Mouse (Mus musculus): Measurements from ENCODE around the gene Ttc27. TPM values are rescaled to one million over a fixed set of nuclear protein-coding genes. Genes with fewer than 3 reads are reported as not detected.
A peak's percentile ranks its signal among the peaks of the same experiment; 100 is the strongest.

Ttc27 gene
- polyA plus RNA-seq, 1 experiment = 12.9 TPM

GRCm38 (mm10) chr17:74810892-74811625, 93.5 kb downstream of the Ttc27 start:
- TF ChIP-seq POLR2A (IDR thresholded peaks at IDR 0.05; ENCODE audit: insufficient read length, low read depth) (no peak), MYOD1 (IDR thresholded peaks at IDR 0.05; ENCODE audit: control insufficient read depth in 1 of 3, insufficient read length in 2 of 3, low read depth in 2 of 3) (no peak), USF1 (IDR thresholded peaks at IDR 0.05; ENCODE audit: low read depth) (no peak), REST (IDR thresholded peaks at IDR 0.05; ENCODE audit: insufficient read depth, insufficient read length) (no peak), E2F4 (IDR thresholded peaks at IDR 0.05; ENCODE audit: insufficient read depth) (no peak), SRF (IDR thresholded peaks at IDR 0.05; ENCODE audit: control insufficient read depth, insufficient read length, low read depth) (no peak), CEBPB (IDR thresholded peaks at IDR 0.05; ENCODE audit: insufficient read depth, poor library complexity, severe bottlenecking) (no peak), TCF12 (IDR thresholded peaks at IDR 0.05; ENCODE audit: insufficient read depth, poor library complexity, severe bottlenecking) (no peak), MYOG (IDR thresholded peaks at IDR 0.05; ENCODE audit: control insufficient read depth in 1 of 3, insufficient read depth in 1 of 3, insufficient read length in 2 of 3, low read depth in 2 of 3) (no peak), POLR2AphosphoS2 (IDR thresholded peaks at IDR 0.05; ENCODE audit: insufficient read length, low read depth) (no peak), TCF3 (IDR thresholded peaks at IDR 0.05; ENCODE audit: insufficient read length, low read depth) (no peak), MAX (IDR thresholded peaks at IDR 0.05; ENCODE audit: low read depth) (no peak)
- Histone ChIP-seq H3K36me3 (ENCODE audit: control insufficient read depth, insufficient read depth) (no peaks in the 10 kb centered on the region), H3K4me3 (no peak overlapping the region), H3ac (ENCODE audit: control insufficient read depth, insufficient read length) (no peak overlapping the region), H3K27me3 (ENCODE audit: control insufficient read depth, insufficient read depth, insufficient read length) (no peaks in the 10 kb centered on the region), H3K79me2 (ENCODE audit: control insufficient read depth, insufficient read depth) (no peaks in the 10 kb centered on the region), H3K4me2 (ENCODE audit: low read depth) (no peak overlapping the region)

GRCm38 (mm10) chr17:74819711-74820110, 102.2 kb downstream of the Ttc27 start:
- TF ChIP-seq USF1 (IDR thresholded peaks at IDR 0.05; ENCODE audit: low read depth) = peak; percentile 96
- no peak for TF ChIP-seq POLR2A (IDR thresholded peaks at IDR 0.05; ENCODE audit: insufficient read length, low read depth)
- H3K36me3 ChIP-seq (ENCODE audit: control insufficient read depth, insufficient read depth) = no peaks in the 10 kb centered on the region
- H3ac ChIP-seq (ENCODE audit: control insufficient read depth, insufficient read length) = no peak overlapping the region
- no peaks in the 10 kb centered on the region for H3K27me3 ChIP-seq (ENCODE audit: control insufficient read depth, insufficient read depth, insufficient read length)
- peak overlapping the region; percentile 44 for H3K4me2 ChIP-seq (ENCODE audit: low read depth)
- no peaks in the 10 kb centered on the region for H3K79me2 ChIP-seq (ENCODE audit: control insufficient read depth, insufficient read depth)
- H3K4me3 ChIP-seq = no peak overlapping the region

GRCm38 (mm10) chr17:74830851-74831250, 113.3 kb downstream of the Ttc27 start:
- no peaks in the 10 kb centered on the region for H3K36me3 ChIP-seq (ENCODE audit: control insufficient read depth, insufficient read depth)
- H3K27me3 ChIP-seq (ENCODE audit: control insufficient read depth, insufficient read depth, insufficient read length) = no peaks in the 10 kb centered on the region
- H3K4me3 ChIP-seq = no peak overlapping the region
- no peaks in the 10 kb centered on the region for H3K79me2 ChIP-seq (ENCODE audit: control insufficient read depth, insufficient read depth)
- H3ac ChIP-seq (ENCODE audit: control insufficient read depth, insufficient read length) = no peak overlapping the region
- no peak overlapping the region for H3K4me2 ChIP-seq (ENCODE audit: low read depth)
- TF ChIP-seq TCF12 (IDR thresholded peaks at IDR 0.05; ENCODE audit: insufficient read depth, poor library complexity, severe bottlenecking) = no peak
- TF ChIP-seq TCF3 (IDR thresholded peaks at IDR 0.05; ENCODE audit: insufficient read length, low read depth) = no peak

- TF ChIP-seq CEBPB (IDR thresholded peaks at IDR 0.05; ENCODE audit: insufficient read depth, poor library complexity, severe bottlenecking) (no peak), MAX (IDR thresholded peaks at IDR 0.05; ENCODE audit: low read depth) (no peak), TCF3 (IDR thresholded peaks at IDR 0.05; ENCODE audit: insufficient read length, low read depth) (no peak), MYOG (IDR thresholded peaks at IDR 0.05; ENCODE audit: control insufficient read depth in 1 of 3, insufficient read depth in 1 of 3, insufficient read length in 2 of 3, low read depth in 2 of 3) (no peak), SRF (IDR thresholded peaks at IDR 0.05; ENCODE audit: control insufficient read depth, insufficient read length, low read depth) (no peak), TCF12 (IDR thresholded peaks at IDR 0.05; ENCODE audit: insufficient read depth, poor library complexity, severe bottlenecking) (no peak), E2F4 (IDR thresholded peaks at IDR 0.05; ENCODE audit: insufficient read depth) (no peak), USF1 (IDR thresholded peaks at IDR 0.05; ENCODE audit: low read depth) (no peak), POLR2AphosphoS2 (IDR thresholded peaks at IDR 0.05; ENCODE audit: insufficient read length, low read depth) (no peak), POLR2A (IDR thresholded peaks at IDR 0.05; ENCODE audit: insufficient read length, low read depth) (no peak), MYOD1 (IDR thresholded peaks at IDR 0.05; ENCODE audit: control insufficient read depth in 1 of 3, insufficient read length in 2 of 3, low read depth in 2 of 3) (no peak), REST (IDR thresholded peaks at IDR 0.05; ENCODE audit: insufficient read depth, insufficient read length) (no peak)
- Histone ChIP-seq H3K4me3 (no peak overlapping the region), H3K36me3 (ENCODE audit: control insufficient read depth, insufficient read depth) (peaks cover 6% of the 10 kb centered on the region), H3ac (ENCODE audit: control insufficient read depth, insufficient read length) (no peak overlapping the region), H3K4me2 (ENCODE audit: low read depth) (no peak overlapping the region), H3K27me3 (ENCODE audit: control insufficient read depth, insufficient read depth, insufficient read length) (no peaks in the 10 kb centered on the region), H3K79me2 (ENCODE audit: control insufficient read depth, insufficient read depth) (no peaks in the 10 kb centered on the region)
Observed at GRCm38 (mm10) chr17:74841721-74842120, 124.2 kb downstream of the Ttc27 start.

- H3K4me2 ChIP-seq (ENCODE audit: low read depth) = no peak overlapping the region
- peaks cover 4% of the 10 kb centered on the region for H3K36me3 ChIP-seq (ENCODE audit: control insufficient read depth, insufficient read depth)
- H3ac ChIP-seq (ENCODE audit: control insufficient read depth, insufficient read length) = no peak overlapping the region
- no peak for TF ChIP-seq SRF (IDR thresholded peaks at IDR 0.05; ENCODE audit: control insufficient read depth, insufficient read length, low read depth)
- no peak for TF ChIP-seq POLR2A (IDR thresholded peaks at IDR 0.05; ENCODE audit: insufficient read length, low read depth)
- TF ChIP-seq MYOG (IDR thresholded peaks at IDR 0.05; ENCODE audit: control insufficient read depth in 1 of 3, insufficient read depth in 1 of 3, insufficient read length in 2 of 3, low read depth in 2 of 3) = no peak
- TF ChIP-seq MAX (IDR thresholded peaks at IDR 0.05; ENCODE audit: low read depth) = no peak
- TF ChIP-seq E2F4 (IDR thresholded peaks at IDR 0.05; ENCODE audit: insufficient read depth) = no peak
- TF ChIP-seq TCF12 (IDR thresholded peaks at IDR 0.05; ENCODE audit: insufficient read depth, poor library complexity, severe bottlenecking) = no peak
- no peak for TF ChIP-seq USF1 (IDR thresholded peaks at IDR 0.05; ENCODE audit: low read depth)
- TF ChIP-seq POLR2AphosphoS2 (IDR thresholded peaks at IDR 0.05; ENCODE audit: insufficient read length, low read depth) = no peak
- no peak for TF ChIP-seq MYOD1 (IDR thresholded peaks at IDR 0.05; ENCODE audit: control insufficient read depth in 1 of 3, insufficient read length in 2 of 3, low read depth in 2 of 3)
- no peak overlapping the region for H3K4me3 ChIP-seq
- no peaks in the 10 kb centered on the region for H3K27me3 ChIP-seq (ENCODE audit: control insufficient read depth, insufficient read depth, insufficient read length)
- H3K79me2 ChIP-seq (ENCODE audit: control insufficient read depth, insufficient read depth) = no peaks in the 10 kb centered on the region
Observed at GRCm38 (mm10) chr17:74842603-74843002, 125.1 kb downstream of the Ttc27 start.
